Mouse (Mus musculus): Measurements from ENCODE around the gene Cntn3. TPM values are rescaled to one million over a fixed set of nuclear protein-coding genes. Genes with fewer than 3 reads are reported as not detected.

Cntn3 gene
- polyA plus RNA-seq, 1 experiment from 2014 or later, result 2.7 TPM

DNA sequence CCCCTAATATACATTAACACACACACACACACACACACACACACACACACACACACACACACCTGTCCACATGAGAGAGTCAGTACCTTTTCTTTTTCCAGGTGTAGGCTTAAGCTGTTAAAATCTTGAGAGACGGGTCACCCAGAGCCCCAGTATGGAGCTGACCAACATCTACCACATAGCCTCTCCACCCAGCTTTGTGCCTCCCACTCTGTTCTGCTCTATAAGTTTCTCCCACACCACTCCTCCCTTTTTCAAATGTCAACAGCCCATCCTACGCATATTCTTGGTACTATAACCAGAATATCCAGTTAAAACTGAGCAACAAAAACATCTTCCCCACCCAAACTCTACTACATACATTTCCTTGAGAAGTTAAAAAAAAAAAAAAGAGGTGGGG is 49.9 kb downstream of the Cntn3 start:
- Histone ChIP-seq H3K36me3 (ENCODE audit: control insufficient read depth, insufficient read depth, low read length) (no peaks in the 10 kb centered on the region), H3K9ac (ENCODE audit: low read depth, low read length) (no peak overlapping the region), H3K4me2 (replicated peaks; ENCODE audit: low read depth, low read length) (no peak overlapping the region), H3K9me3 (ENCODE audit: control insufficient read depth, low read length) (no peaks in the 10 kb centered on the region), H3K27ac (ENCODE audit: low read depth, low read length) (no peak overlapping the region), H3K4me1 (ENCODE audit: control insufficient read depth, insufficient read depth, low read length) (no peaks in the 10 kb centered on the region), H3K27me3 (ENCODE audit: control insufficient read depth, insufficient read depth, low read length) (no peaks in the 10 kb centered on the region), H3K4me3 (ENCODE audit: low read length) (no peak overlapping the region)
- ATAC-seq (ENCODE audit: low FRiP score, low TSS enrichment), result 0 out of 2 replicates have a peak, but pooled peaks have one; percentile 32
- WGBS, result 46% methylated on average over 2 of the region's 2 CpGs

GRCm38 (mm10) chr6:102520977-102521376 is 51.9 kb downstream of the Cntn3 start:
- ATAC-seq (ENCODE audit: low FRiP score, low TSS enrichment), result no peak
- no peak overlapping the region for H3K4me3 ChIP-seq (ENCODE audit: low read length)
- no peak overlapping the region for H3K4me2 ChIP-seq (replicated peaks; ENCODE audit: low read depth, low read length)
- no peaks in the 10 kb centered on the region for H3K4me1 ChIP-seq (ENCODE audit: control insufficient read depth, insufficient read depth, low read length)
- H3K9me3 ChIP-seq (ENCODE audit: control insufficient read depth, low read length), result no peaks in the 10 kb centered on the region
- H3K27ac ChIP-seq (ENCODE audit: low read depth, low read length), result no peak overlapping the region
- 73% methylated on average over 2 of the region's 2 CpGs for WGBS
- H3K27me3 ChIP-seq (ENCODE audit: control insufficient read depth, insufficient read depth, low read length), result no peaks in the 10 kb centered on the region
- H3K9ac ChIP-seq (ENCODE audit: low read depth, low read length), result no peak overlapping the region
- H3K36me3 ChIP-seq (ENCODE audit: control insufficient read depth, insufficient read depth, low read length), result no peaks in the 10 kb centered on the region

DNA sequence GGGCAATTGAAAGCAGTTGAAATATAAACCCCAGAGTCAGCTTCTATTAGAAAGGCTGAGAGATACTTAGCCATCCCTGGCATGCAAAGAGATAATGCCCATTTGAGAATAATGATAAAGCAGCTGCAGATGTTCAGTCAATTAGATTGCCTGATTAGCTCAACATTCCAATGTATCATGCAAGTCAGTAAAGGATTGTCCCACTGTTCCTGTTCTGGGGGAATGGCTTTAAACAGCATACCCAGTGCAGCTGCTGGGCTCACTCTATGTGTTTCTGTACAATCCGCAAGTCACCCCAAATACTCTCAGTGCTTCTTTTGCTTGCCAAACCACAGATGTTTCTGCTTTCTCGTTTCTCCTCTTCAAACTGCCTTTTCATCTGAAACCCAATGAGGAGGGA is 57.7 kb downstream of the Cntn3 start:
- H3K27me3 ChIP-seq (ENCODE audit: control insufficient read depth, insufficient read depth, low read length), result no peaks in the 10 kb centered on the region
- H3K36me3 ChIP-seq (ENCODE audit: control insufficient read depth, insufficient read depth, low read length), result no peaks in the 10 kb centered on the region
- no peak overlapping the region for H3K4me2 ChIP-seq (replicated peaks; ENCODE audit: low read depth, low read length)
- H3K27ac ChIP-seq (ENCODE audit: low read depth, low read length), result no peak overlapping the region
- H3K4me1 ChIP-seq (ENCODE audit: control insufficient read depth, insufficient read depth, low read length), result no peaks in the 10 kb centered on the region
- no peak for ATAC-seq (ENCODE audit: low FRiP score, low TSS enrichment)
- H3K4me3 ChIP-seq (ENCODE audit: low read length), result no peak overlapping the region
- 93% methylated on average over 2 of the region's 2 CpGs for WGBS
- no peak overlapping the region for H3K9ac ChIP-seq (ENCODE audit: low read depth, low read length)
- no peaks in the 10 kb centered on the region for H3K9me3 ChIP-seq (ENCODE audit: control insufficient read depth, low read length)

GRCm38 (mm10) chr6:102512085-102512484 is 60.8 kb downstream of the Cntn3 start:
- ATAC-seq (ENCODE audit: low FRiP score, low TSS enrichment), result no peak
- Histone ChIP-seq H3K4me2 (replicated peaks; ENCODE audit: low read depth, low read length) (no peak overlapping the region), H3K4me1 (ENCODE audit: control insufficient read depth, insufficient read depth, low read length) (no peaks in the 10 kb centered on the region), H3K36me3 (ENCODE audit: control insufficient read depth, insufficient read depth, low read length) (no peaks in the 10 kb centered on the region), H3K27me3 (ENCODE audit: control insufficient read depth, insufficient read depth, low read length) (no peaks in the 10 kb centered on the region), H3K9me3 (ENCODE audit: control insufficient read depth, low read length) (no peaks in the 10 kb centered on the region), H3K27ac (ENCODE audit: low read depth, low read length) (no peak overlapping the region), H3K9ac (ENCODE audit: low read depth, low read length) (no peak overlapping the region), H3K4me3 (ENCODE audit: low read length) (no peak overlapping the region)
- 75% methylated on average over 1 of the region's 1 CpGs for WGBS

GRCm38 (mm10) chr6:102485509-102485908 is 87.4 kb downstream of the Cntn3 start:
- Histone ChIP-seq H3K4me1 (ENCODE audit: control insufficient read depth, insufficient read depth, low read length) (no peaks in the 10 kb centered on the region), H3K27ac (ENCODE audit: low read depth, low read length) (no peak overlapping the region), H3K36me3 (ENCODE audit: control insufficient read depth, insufficient read depth, low read length) (no peaks in the 10 kb centered on the region), H3K9ac (ENCODE audit: low read depth, low read length) (no peak overlapping the region), H3K9me3 (ENCODE audit: control insufficient read depth, low read length) (no peaks in the 10 kb centered on the region), H3K4me3 (ENCODE audit: low read length) (no peak overlapping the region), H3K27me3 (ENCODE audit: control insufficient read depth, insufficient read depth, low read length) (no peaks in the 10 kb centered on the region), H3K4me2 (replicated peaks; ENCODE audit: low read depth, low read length) (no peak overlapping the region)
- ATAC-seq (ENCODE audit: low FRiP score, low TSS enrichment), result no peak

DNA sequence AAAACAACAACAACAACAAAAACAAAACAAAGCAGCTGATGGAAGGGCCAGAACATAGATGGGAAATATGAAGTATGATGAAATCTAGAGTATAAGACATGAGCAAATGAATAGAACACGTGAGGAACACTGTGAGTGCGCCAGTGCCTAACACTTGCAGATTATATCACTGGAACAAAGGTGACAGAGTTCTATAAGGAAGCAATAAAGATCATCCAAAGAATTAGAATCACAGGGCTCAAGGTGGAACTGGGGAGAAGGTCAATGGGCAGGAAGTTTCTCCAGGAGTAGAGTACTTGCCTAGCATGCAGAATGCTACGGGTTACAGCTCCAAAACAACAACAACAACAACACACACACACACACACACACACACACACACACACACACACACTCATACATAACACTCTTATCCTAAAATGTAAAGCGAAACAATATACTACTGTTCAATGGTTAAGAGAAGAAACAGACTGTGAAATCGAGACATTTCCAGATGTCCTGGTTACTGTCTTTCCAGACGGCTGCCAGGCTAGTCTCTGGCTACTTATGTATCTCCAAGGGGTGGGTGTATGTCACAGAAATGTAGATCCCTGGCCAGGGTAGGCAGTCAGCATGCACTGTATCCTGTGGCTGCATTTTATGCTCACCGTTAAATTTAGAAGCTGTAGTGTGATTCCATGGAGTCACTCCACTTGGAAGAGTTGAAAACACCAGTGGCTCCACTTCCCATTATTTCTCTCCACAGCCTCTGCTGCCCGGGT is 94.4 kb downstream of the Cntn3 start:
- Histone ChIP-seq H3K4me2 (replicated peaks; ENCODE audit: low read depth, low read length) (no peak overlapping the region), H3K27me3 (ENCODE audit: control insufficient read depth, insufficient read depth, low read length) (no peaks in the 10 kb centered on the region), H3K27ac (ENCODE audit: low read depth, low read length) (no peak overlapping the region), H3K36me3 (ENCODE audit: control insufficient read depth, insufficient read depth, low read length) (no peaks in the 10 kb centered on the region), H3K4me3 (ENCODE audit: low read length) (no peak overlapping the region), H3K9ac (ENCODE audit: low read depth, low read length) (no peak overlapping the region), H3K4me1 (ENCODE audit: control insufficient read depth, insufficient read depth, low read length) (no peaks in the 10 kb centered on the region), H3K9me3 (ENCODE audit: control insufficient read depth, low read length) (no peaks in the 10 kb centered on the region)
- 81% methylated on average over 8 of the region's 8 CpGs for whole genome bisulfite sequencing
- ATAC-seq (ENCODE audit: low FRiP score, low TSS enrichment), result no peak

- H3K4me1 ChIP-seq (ENCODE audit: control insufficient read depth, insufficient read depth, low read length), result no peaks in the 10 kb centered on the region
- no peak overlapping the region for H3K27ac ChIP-seq (ENCODE audit: low read depth, low read length)
- H3K4me2 ChIP-seq (replicated peaks; ENCODE audit: low read depth, low read length), result no peak overlapping the region
- ATAC-seq (ENCODE audit: low FRiP score, low TSS enrichment), result no peak
- no peaks in the 10 kb centered on the region for H3K9me3 ChIP-seq (ENCODE audit: control insufficient read depth, low read length)
- H3K9ac ChIP-seq (ENCODE audit: low read depth, low read length), result no peak overlapping the region
- 87% methylated on average over 4 of the region's 4 CpGs for WGBS
- no peak overlapping the region for H3K4me3 ChIP-seq (ENCODE audit: low read length)
- H3K27me3 ChIP-seq (ENCODE audit: control insufficient read depth, insufficient read depth, low read length), result no peaks in the 10 kb centered on the region
- H3K36me3 ChIP-seq (ENCODE audit: control insufficient read depth, insufficient read depth, low read length), result no peaks in the 10 kb centered on the region
Measured at GRCm38 (mm10) chr6:102438353-102438752, 134.5 kb downstream of the Cntn3 start.

DNA sequence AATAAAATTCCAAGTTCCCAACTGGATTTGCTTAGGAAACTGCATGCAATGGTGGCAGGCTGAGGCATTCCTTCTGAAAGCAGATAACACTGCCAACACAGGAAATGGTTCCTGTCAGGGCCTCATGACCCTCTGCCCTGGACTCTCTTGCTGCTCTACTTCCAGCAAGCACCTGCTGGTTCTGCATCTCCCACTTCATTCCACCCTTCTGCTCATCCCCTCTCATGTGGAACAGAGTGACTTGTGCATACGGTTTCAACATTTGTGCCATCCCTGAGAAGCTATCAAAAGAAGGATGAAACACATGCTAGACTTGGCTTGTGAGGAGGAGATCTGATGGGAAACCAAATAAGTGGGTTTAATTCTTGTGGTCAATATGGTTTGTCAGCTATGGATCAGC is 145.4 kb downstream of the Cntn3 start:
- H3K4me1 ChIP-seq (ENCODE audit: control insufficient read depth, insufficient read depth, low read length), result no peaks in the 10 kb centered on the region
- WGBS, result 28% methylated on average over 1 of the region's 1 CpGs
- no peak overlapping the region for H3K9ac ChIP-seq (ENCODE audit: low read depth, low read length)
- no peaks in the 10 kb centered on the region for H3K9me3 ChIP-seq (ENCODE audit: control insufficient read depth, low read length)
- H3K27ac ChIP-seq (ENCODE audit: low read depth, low read length), result no peak overlapping the region
- no peaks in the 10 kb centered on the region for H3K36me3 ChIP-seq (ENCODE audit: control insufficient read depth, insufficient read depth, low read length)
- peak; percentile 66; the same call in 1 of the 2 replicates for ATAC-seq (ENCODE audit: low FRiP score, low TSS enrichment)
- no peak overlapping the region for H3K4me2 ChIP-seq (replicated peaks; ENCODE audit: low read depth, low read length)
- H3K4me3 ChIP-seq (ENCODE audit: low read length), result no peak overlapping the region
- no peaks in the 10 kb centered on the region for H3K27me3 ChIP-seq (ENCODE audit: control insufficient read depth, insufficient read depth, low read length)

- Histone ChIP-seq H3K4me1 (ENCODE audit: control insufficient read depth, insufficient read depth, low read length) (no peaks in the 10 kb centered on the region), H3K4me2 (replicated peaks; ENCODE audit: low read depth, low read length) (no peak overlapping the region), H3K9ac (ENCODE audit: low read depth, low read length) (no peak overlapping the region), H3K27ac (ENCODE audit: low read depth, low read length) (no peak overlapping the region), H3K4me3 (ENCODE audit: low read length) (no peak overlapping the region), H3K9me3 (ENCODE audit: control insufficient read depth, low read length) (no peaks in the 10 kb centered on the region), H3K36me3 (ENCODE audit: control insufficient read depth, insufficient read depth, low read length) (no peaks in the 10 kb centered on the region), H3K27me3 (ENCODE audit: control insufficient read depth, insufficient read depth, low read length) (no peaks in the 10 kb centered on the region)
- ATAC-seq (ENCODE audit: low FRiP score, low TSS enrichment), result no peak
- WGBS, result 61% methylated on average over 1 of the region's 1 CpGs
Measured at GRCm38 (mm10) chr6:102421781-102422180, 151.1 kb downstream of the Cntn3 start.
